Mouse (Mus musculus) inflammation-experienced regulatory T-cells, adult 6 months (primary cell): ENCODE results near the gene Hddc2. TPM values are rescaled to one million over a fixed set of nuclear protein-coding genes. Genes with fewer than 3 reads are reported as not detected.
"Not testable (repeated sequence)": the region's sequence is repeated elsewhere in the genome, so short reads cannot be mapped to it uniquely, and the experiment has no call there.

Source experiments
- ATAC-seq: one replicate; pipeline ENCODE4 v1.8.0; 2017
- polyA plus RNA-seq, 3 experiments: library from polyadenylated mRNA; unstranded; fragments of 100-300 nt; shearing (Covaris generic); gene quantifications; one replicate each; pipeline ENCODE4 v1.2.1; 2017

The Hddc2 gene
- polyA plus RNA-seq, 3 experiments from 2014 or later = 80.5 to 93.6 (median 80.6) TPM

GRCm38 (mm10) chr10:31354886-31355461 is 41.8 kb downstream of the Hddc2 start:
- ATAC-seq = no peak

GRCm38 (mm10) chr10:31359749-31360148 is 46.6 kb downstream of the Hddc2 start:
- no peak for ATAC-seq

GRCm38 (mm10) chr10:31370200-31370599 is 57.0 kb downstream of the Hddc2 start:
- not testable (repeated sequence) for ATAC-seq

Other genes with a start within 250 kb of the Hddc2 start
- gene Tpd52l1, start 132.6 kb downstream of the Hddc2 start, polyA plus RNA-seq = not detected